Mouse (Mus musculus): Measurements from ENCODE around the gene Rims4. TPM values are rescaled to one million over a fixed set of nuclear protein-coding genes. Genes with fewer than 3 reads are reported as not detected.

Rims4 gene
- polyA plus RNA-seq, 2 experiments = 0.12 to 0.19 TPM

DNA sequence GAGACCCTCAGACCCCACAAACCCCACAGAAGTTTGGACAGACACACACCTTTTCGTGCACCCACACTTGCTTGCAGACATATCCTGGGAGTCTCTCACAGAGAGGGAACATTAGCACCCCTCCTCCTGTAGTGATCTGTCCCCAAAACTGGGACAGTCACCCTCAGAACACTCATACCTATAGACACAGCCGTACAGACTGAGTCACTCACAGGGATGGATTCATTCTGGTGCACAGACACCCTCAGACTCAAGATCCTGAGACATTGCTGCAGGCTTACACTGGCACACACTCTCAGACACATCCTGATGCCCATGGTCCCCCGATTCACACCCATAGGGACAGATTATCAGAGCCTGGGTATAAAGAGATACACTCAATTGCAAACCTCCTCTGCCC, 1.1 kb upstream of the Rims4 start:
- Histone ChIP-seq H3K9me3 (ENCODE audit: control insufficient read depth, low read length) (no peaks in the 10 kb centered on the region), H3K27ac (replicated peaks; ENCODE audit: low read depth, low read length) (no peak overlapping the region), H3K4me1 (ENCODE audit: control insufficient read depth, insufficient read depth, low read length) (no peaks in the 10 kb centered on the region; the same call in 1 of the 2 replicates), H3K36me3 (ENCODE audit: control insufficient read depth, insufficient read depth, low read length) (no peaks in the 10 kb centered on the region), H3K4me2 (replicated peaks; ENCODE audit: low read depth, low read length, severe bottlenecking) (no peak overlapping the region), H3K27me3 (ENCODE audit: control insufficient read depth, insufficient read depth, low read length) (peaks cover 57% of the 10 kb centered on the region), H3K9ac (ENCODE audit: low read depth, low read length, severe bottlenecking) (no peak overlapping the region), H3K4me3 (replicated peaks; ENCODE audit: low read length) (no peak overlapping the region)
- no peak for DNase-seq (ENCODE audit: low spot score)
- no peak for ATAC-seq (ENCODE audit: low FRiP score, low read depth)
- 80% methylated on average over 3 of the region's 3 CpGs for WGBS
- TF ChIP-seq POLR2A (IDR thresholded peaks at IDR 0.05; ENCODE audit: borderline replicate concordance, extremely low read depth, insufficient read depth, insufficient read length) = no peak

- ATAC-seq (ENCODE audit: low FRiP score, low read depth) (no peak), DNase-seq (ENCODE audit: low spot score) (no peak)
- no peaks in the 10 kb centered on the region; the same call in 1 of the 2 replicates for H3K4me1 ChIP-seq (ENCODE audit: control insufficient read depth, insufficient read depth, low read length)
- H3K4me2 ChIP-seq (replicated peaks; ENCODE audit: low read depth, low read length, severe bottlenecking) = no peak overlapping the region
- peaks cover 65% of the 10 kb centered on the region for H3K27me3 ChIP-seq (ENCODE audit: control insufficient read depth, insufficient read depth, low read length)
- no peak overlapping the region for H3K4me3 ChIP-seq (replicated peaks; ENCODE audit: low read length)
- no peak for TF ChIP-seq POLR2A (IDR thresholded peaks at IDR 0.05; ENCODE audit: borderline replicate concordance, extremely low read depth, insufficient read depth, insufficient read length)
- no peak overlapping the region for H3K9ac ChIP-seq (ENCODE audit: low read depth, low read length, severe bottlenecking)
- H3K27ac ChIP-seq (replicated peaks; ENCODE audit: low read depth, low read length) = no peak overlapping the region
- WGBS = 72% methylated on average over 7 of the region's 7 CpGs
- H3K9me3 ChIP-seq (ENCODE audit: control insufficient read depth, low read length) = no peaks in the 10 kb centered on the region
- H3K36me3 ChIP-seq (ENCODE audit: control insufficient read depth, insufficient read depth, low read length) = no peaks in the 10 kb centered on the region
These were observed 1.8 kb downstream of the Rims4 start for GRCm38 (mm10) chr2:163916703-163917102.

DNA sequence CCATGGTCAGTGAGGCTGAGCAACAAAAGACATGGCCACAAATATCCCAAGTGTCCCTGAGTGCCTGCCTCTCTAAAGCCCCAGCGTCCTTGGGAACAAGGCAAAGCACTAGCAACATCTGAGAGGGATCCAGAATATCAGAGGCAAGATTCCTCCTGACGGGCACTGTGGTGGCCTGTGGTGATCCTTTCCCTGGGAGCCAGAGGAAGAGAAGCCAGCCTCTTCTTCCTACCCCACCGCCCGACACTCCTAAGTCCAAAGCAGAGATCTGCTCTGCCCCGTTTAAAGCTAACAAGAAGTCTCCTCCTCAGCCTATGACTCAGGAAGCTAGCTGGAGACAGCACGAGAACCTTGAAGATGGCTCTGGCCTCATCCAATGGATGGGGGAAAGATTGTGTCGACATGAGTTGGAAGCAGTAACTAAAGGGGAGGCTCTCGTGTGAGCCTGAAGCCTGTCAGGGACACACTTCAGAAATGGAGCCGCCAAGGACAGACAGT, 3.1 kb downstream of the Rims4 start:
- no peak overlapping the region for H3K4me2 ChIP-seq (replicated peaks; ENCODE audit: low read depth, low read length, severe bottlenecking)
- no peak overlapping the region for H3K9ac ChIP-seq (ENCODE audit: low read depth, low read length, severe bottlenecking)
- H3K9me3 ChIP-seq (ENCODE audit: control insufficient read depth, low read length) = no peaks in the 10 kb centered on the region
- peaks cover 56% of the 10 kb centered on the region for H3K27me3 ChIP-seq (ENCODE audit: control insufficient read depth, insufficient read depth, low read length)
- H3K4me1 ChIP-seq (ENCODE audit: control insufficient read depth, insufficient read depth, low read length) = no peaks in the 10 kb centered on the region; the same call in 1 of the 2 replicates
- TF ChIP-seq POLR2A (IDR thresholded peaks at IDR 0.05; ENCODE audit: borderline replicate concordance, extremely low read depth, insufficient read depth, insufficient read length) = no peak
- ATAC-seq (ENCODE audit: low FRiP score, low read depth) (no peak), DNase-seq (ENCODE audit: low spot score) (no peak)
- no peak overlapping the region for H3K4me3 ChIP-seq (replicated peaks; ENCODE audit: low read length)
- H3K36me3 ChIP-seq (ENCODE audit: control insufficient read depth, insufficient read depth, low read length) = no peaks in the 10 kb centered on the region
- WGBS = 64% methylated on average over 9 of the region's 9 CpGs
- no peak overlapping the region for H3K27ac ChIP-seq (replicated peaks; ENCODE audit: low read depth, low read length)

DNA sequence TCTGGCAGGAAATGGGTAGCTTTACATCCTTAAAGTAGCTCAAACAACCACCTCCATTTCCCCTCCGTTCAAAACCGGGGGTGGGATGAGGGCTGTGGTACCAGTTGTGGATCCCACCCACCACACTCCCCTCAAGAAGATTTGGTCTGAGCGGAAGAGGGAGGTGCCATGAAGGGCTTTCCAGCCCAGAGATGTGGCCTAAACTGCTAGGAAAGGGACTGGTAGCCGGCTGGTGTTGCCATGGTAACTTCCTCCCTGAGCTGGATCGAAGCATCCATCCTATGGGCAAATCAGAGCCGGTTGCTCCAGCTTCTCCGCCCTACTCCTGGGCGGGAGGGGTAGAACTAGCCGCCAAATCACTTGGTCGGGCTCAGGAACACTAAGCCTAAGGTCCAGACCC, 4.4 kb downstream of the Rims4 start:
- Histone ChIP-seq H3K4me2 (replicated peaks; ENCODE audit: low read depth, low read length, severe bottlenecking) (no peak overlapping the region), H3K36me3 (ENCODE audit: control insufficient read depth, insufficient read depth, low read length) (no peaks in the 10 kb centered on the region), H3K9me3 (ENCODE audit: control insufficient read depth, low read length) (no peaks in the 10 kb centered on the region), H3K27me3 (ENCODE audit: control insufficient read depth, insufficient read depth, low read length) (peaks cover 48% of the 10 kb centered on the region), H3K9ac (ENCODE audit: low read depth, low read length, severe bottlenecking) (no peak overlapping the region), H3K27ac (replicated peaks; ENCODE audit: low read depth, low read length) (no peak overlapping the region), H3K4me1 (ENCODE audit: control insufficient read depth, insufficient read depth, low read length) (no peaks in the 10 kb centered on the region; the same call in 1 of the 2 replicates), H3K4me3 (replicated peaks; ENCODE audit: low read length) (no peak overlapping the region)
- ATAC-seq (ENCODE audit: low FRiP score, low read depth) (no peak), DNase-seq (ENCODE audit: low spot score) (peak; percentile 49)
- TF ChIP-seq POLR2A (IDR thresholded peaks at IDR 0.05; ENCODE audit: borderline replicate concordance, extremely low read depth, insufficient read depth, insufficient read length) = no peak
- WGBS = 4% methylated on average over 10 of the region's 10 CpGs

DNA sequence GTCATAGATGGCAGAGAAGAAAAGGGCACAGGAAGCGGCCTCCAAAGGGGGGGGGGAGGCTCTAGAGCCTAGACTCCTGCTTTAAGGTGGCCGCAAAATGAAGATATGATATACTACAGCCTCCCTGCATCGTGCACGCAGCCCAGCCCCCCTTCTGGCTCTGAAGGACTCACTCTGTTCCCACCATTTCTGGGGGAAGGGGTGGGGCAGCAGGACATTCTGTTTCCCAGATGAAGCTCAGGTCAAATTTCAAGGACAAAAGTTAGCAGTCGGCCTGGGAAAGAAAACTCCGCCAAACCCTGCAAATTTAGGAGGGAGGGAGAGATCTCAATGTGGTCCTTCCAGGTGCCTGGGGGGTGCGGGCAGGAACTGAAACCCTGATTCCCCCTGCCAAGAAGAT, 4.8 kb downstream of the Rims4 start:
- ATAC-seq (ENCODE audit: low FRiP score, low read depth) (no peak), DNase-seq (ENCODE audit: low spot score) (no peak)
- TF ChIP-seq POLR2A (IDR thresholded peaks at IDR 0.05; ENCODE audit: borderline replicate concordance, extremely low read depth, insufficient read depth, insufficient read length) = no peak
- Histone ChIP-seq H3K9me3 (ENCODE audit: control insufficient read depth, low read length) (no peaks in the 10 kb centered on the region), H3K9ac (ENCODE audit: low read depth, low read length, severe bottlenecking) (no peak overlapping the region), H3K4me2 (replicated peaks; ENCODE audit: low read depth, low read length, severe bottlenecking) (no peak overlapping the region), H3K36me3 (ENCODE audit: control insufficient read depth, insufficient read depth, low read length) (no peaks in the 10 kb centered on the region), H3K4me1 (ENCODE audit: control insufficient read depth, insufficient read depth, low read length) (no peaks in the 10 kb centered on the region; the same call in 1 of the 2 replicates), H3K27ac (replicated peaks; ENCODE audit: low read depth, low read length) (no peak overlapping the region), H3K4me3 (replicated peaks; ENCODE audit: low read length) (no peak overlapping the region), H3K27me3 (ENCODE audit: control insufficient read depth, insufficient read depth, low read length) (peaks cover 45% of the 10 kb centered on the region)
- 24% methylated on average over 7 of the region's 7 CpGs for WGBS
